Mouse (Mus musculus): ENCODE results near the gene Lclat1.

Gene Lclat1

GRCm38 (mm10) chr17:73196139-73196538, 88.4 kb downstream of the Lclat1 start:
- no peak for DNase-seq (ENCODE audit: low spot score in 2 of 2)

- DNase-seq (ENCODE audit: low spot score in 2 of 2) = no peak
Observed at GRCm38 (mm10) chr17:73197724-73198123, 89.9 kb downstream of the Lclat1 start.

- DNase-seq (ENCODE audit: low spot score in 2 of 2) = no peak
Observed at GRCm38 (mm10) chr17:73199387-73199786, 91.6 kb downstream of the Lclat1 start.

- DNase-seq (ENCODE audit: low spot score in 2 of 2) = no peak
Observed at GRCm38 (mm10) chr17:73200380-73200779, 92.6 kb downstream of the Lclat1 start.

- DNase-seq (ENCODE audit: low spot score in 2 of 2) = no peak
Observed at GRCm38 (mm10) chr17:73203642-73204332, 96.0 kb downstream of the Lclat1 start.

- no peak for DNase-seq (ENCODE audit: low spot score in 2 of 2)
Observed at GRCm38 (mm10) chr17:73210960-73211531, 103.3 kb downstream of the Lclat1 start.

GRCm38 (mm10) chr17:73212754-73213153, 105.0 kb downstream of the Lclat1 start:
- no peak for DNase-seq (ENCODE audit: low spot score in 2 of 2)

- DNase-seq (ENCODE audit: low spot score in 2 of 2) = no peak
Observed at GRCm38 (mm10) chr17:73213187-73213586, 105.4 kb downstream of the Lclat1 start.

GRCm38 (mm10) chr17:73213677-73214076, 105.9 kb downstream of the Lclat1 start:
- no peak for DNase-seq (ENCODE audit: low spot score in 2 of 2)

GRCm38 (mm10) chr17:73217274-73217673, 109.5 kb downstream of the Lclat1 start:
- DNase-seq (ENCODE audit: low spot score in 2 of 2) = no peak

- DNase-seq (ENCODE audit: low spot score in 2 of 2) = no peak
Observed at GRCm38 (mm10) chr17:73220746-73221145, 113.0 kb downstream of the Lclat1 start.

- no peak for DNase-seq (ENCODE audit: low spot score in 2 of 2)
Observed at GRCm38 (mm10) chr17:73222077-73222476, 114.3 kb downstream of the Lclat1 start.

- DNase-seq (ENCODE audit: low spot score in 2 of 2) = no peak
Observed at GRCm38 (mm10) chr17:73225442-73225841, 117.7 kb downstream of the Lclat1 start.

- DNase-seq (ENCODE audit: low spot score in 2 of 2) = no peak
Observed at GRCm38 (mm10) chr17:73225996-73226395, 118.2 kb downstream of the Lclat1 start.

GRCm38 (mm10) chr17:73226595-73226994, 118.8 kb downstream of the Lclat1 start:
- no peak for DNase-seq (ENCODE audit: low spot score in 2 of 2)

GRCm38 (mm10) chr17:73227361-73227760, 119.6 kb downstream of the Lclat1 start:
- DNase-seq (ENCODE audit: low spot score in 2 of 2) = no peak

GRCm38 (mm10) chr17:73229445-73230155, 121.8 kb downstream of the Lclat1 start:
- DNase-seq (ENCODE audit: low spot score in 2 of 2) = no peak

- DNase-seq (ENCODE audit: low spot score in 2 of 2) = no peak
Observed at GRCm38 (mm10) chr17:73230340-73230989, 122.7 kb downstream of the Lclat1 start.

GRCm38 (mm10) chr17:73231337-73231736, 123.6 kb downstream of the Lclat1 start:
- no peak for DNase-seq (ENCODE audit: low spot score in 2 of 2)

GRCm38 (mm10) chr17:73232593-73232992, 124.8 kb downstream of the Lclat1 start:
- DNase-seq (ENCODE audit: low spot score in 2 of 2) = no peak

GRCm38 (mm10) chr17:73233975-73234374, 126.2 kb downstream of the Lclat1 start:
- no peak for DNase-seq (ENCODE audit: low spot score in 2 of 2)

GRCm38 (mm10) chr17:73237178-73237853, 129.5 kb downstream of the Lclat1 start:
- DNase-seq (ENCODE audit: low spot score in 2 of 2) = peak in 1 of 2 experiments; percentile 56

Measured in urinary bladder, postnatal 36 days (tissue).